In the genomic region with DNA sequence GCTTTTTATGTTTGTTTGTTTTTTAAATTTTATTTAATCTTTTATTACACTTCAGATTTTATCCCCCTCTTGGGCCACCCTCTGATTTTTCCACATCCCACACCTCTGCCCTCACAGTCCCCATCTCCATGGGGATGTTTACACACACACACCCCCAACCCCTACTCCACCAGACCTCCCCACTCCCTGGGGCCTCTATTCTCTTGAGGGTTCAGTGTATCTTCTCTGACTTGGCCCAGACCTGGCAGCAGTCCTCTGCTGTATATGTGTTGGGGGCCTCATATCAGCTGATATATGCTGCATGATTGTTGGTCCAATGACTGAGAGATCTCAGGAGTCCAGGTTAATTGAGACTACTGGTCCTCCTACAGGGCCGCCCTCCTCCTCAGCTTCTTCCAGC, we compare ENCODE assay signal across 23 mouse cellular contexts.
"Had no signal": no experiment of that assay in that cellular context is flagged by ENCODE, and none has a peak within 500 bp of the region (broad histone marks: within the 10 kb centered on the region; RNA-seq: fewer than 3 reads in every experiment).

No protein-coding gene starts in this region.

- ATAC-seq: hindbrain, postnatal 0 days; intestine, embryonic 16.5 days had no signal

- H3K9ac ChIP-seq: heart, embryonic 13.5 days; heart, embryonic 15.5 days; hindbrain, embryonic 13.5 days; hindbrain, embryonic 15.5 days; limb, embryonic 13.5 days; limb, embryonic 15.5 days had no signal

- H3K27me3 ChIP-seq: heart, embryonic 13.5 days; heart, embryonic 15.5 days; hindbrain, embryonic 13.5 days; hindbrain, embryonic 15.5 days; limb, embryonic 13.5 days; limb, embryonic 15.5 days had no signal

- H3K4me2 ChIP-seq: heart, embryonic 11.5 days; heart, embryonic 13.5 days; heart, embryonic 15.5 days; hindbrain, embryonic 13.5 days; hindbrain, embryonic 15.5 days; limb, embryonic 13.5 days; limb, embryonic 15.5 days had no signal

- H3K4me1 ChIP-seq: hindbrain, embryonic 13.5 days; hindbrain, embryonic 15.5 days; limb, embryonic 13.5 days; limb, embryonic 15.5 days had no signal

- H3K27ac ChIP-seq: heart, adult 2 months; heart, embryonic 13.5 days; heart, embryonic 15.5 days; hindbrain, embryonic 13.5 days; hindbrain, embryonic 15.5 days; hindbrain, postnatal 0 days; kidney, postnatal 0 days; limb, embryonic 13.5 days; limb, embryonic 15.5 days had no signal

- DNase-seq: gastrocnemius, postnatal 14 days; gastrocnemius, postnatal 36 days; heart, adult 11 months; heart, adult 2 months; heart, postnatal 14 days; heart, postnatal 36 days; kidney, adult 11 months; kidney, adult 8-10 months; kidney, postnatal 14 days; kidney, postnatal 36 days; layer of hippocampus, adult 9-11 months; layer of hippocampus, postnatal 36 days; left cerebral cortex, postnatal 4 days had no signal

- H3K9me3 ChIP-seq: heart, embryonic 13.5 days; heart, embryonic 15.5 days; hindbrain, embryonic 13.5 days; hindbrain, embryonic 15.5 days; limb, embryonic 13.5 days; limb, embryonic 15.5 days had no signal

- H3K4me3 ChIP-seq: heart, adult 2 months; heart, embryonic 13.5 days; heart, embryonic 15.5 days; hindbrain, embryonic 13.5 days; hindbrain, embryonic 15.5 days; limb, embryonic 13.5 days; limb, embryonic 15.5 days had no signal
